In genomic region chr7:125678756-125679155, GRCm38 (mm10) we compare ENCODE assay signal across 17 mouse cellular contexts. TPM values are rescaled to one million over a fixed set of nuclear protein-coding genes. Genes with fewer than 3 reads are reported as not detected.
DNase-seq lines count a peak whose midpoint lies in the region; ATAC-seq lines count a peak whose summit lies in the region.
"Had no signal": no experiment of that assay in that cellular context is flagged by ENCODE, and none has a peak within 500 bp of the region (broad histone marks: within the 10 kb centered on the region; RNA-seq: fewer than 3 reads in every experiment).

No protein-coding gene starts in this region.

- no peaks in the 10 kb centered on the region for H3K4me1 ChIP-seq in hindbrain, embryonic 12.5 days
- H3K4me1 ChIP-seq in hindbrain, embryonic 11.5 days (replicated peaks; ENCODE audit: control insufficient read depth, insufficient read depth, low read length) = no peaks in the 10 kb centered on the region
- H3K4me1 ChIP-seq in neural tube, embryonic 14.5 days (ENCODE audit: control insufficient read depth, insufficient read depth, low read length) = no peaks in the 10 kb centered on the region

- no peak for DNase-seq in hindbrain, embryonic 11.5 days (ENCODE audit: low spot score)
- no peak for DNase-seq in neural tube, embryonic 10.5 days (ENCODE audit: extremely low spot score, low spot score)
- DNase-seq in kidney, postnatal 10 days = peak; percentile 48
- no peak for DNase-seq in ovary, postnatal 14 days (ENCODE audit: low spot score)
- no peak for DNase-seq in right cerebral cortex, adult 2 months (ENCODE audit: low spot score in 2 of 2)
- DNase-seq in left cerebral cortex, postnatal 10 days (ENCODE audit: extremely low spot score in 1 of 2, low spot score in 2 of 2) = no peak
- DNase-seq: adrenal gland, adult 2 months; cerebellum, adult 2 months; forebrain, postnatal 0 days; gastrocnemius, adult 2 months; heart, adult 2 months; thymus, postnatal 4 days had no signal

- H3K4me3 ChIP-seq in hindbrain, embryonic 12.5 days = no peak overlapping the region
- H3K4me3 ChIP-seq in hindbrain, embryonic 11.5 days (ENCODE audit: low read depth, low read length) = no peak overlapping the region
- no peak overlapping the region for H3K4me3 ChIP-seq in neural tube, embryonic 14.5 days (ENCODE audit: low read depth, low read length)
- H3K4me3 ChIP-seq: erythroblast, embryonic 14.5 days; gastrocnemius, adult 2 months; heart, adult 2 months; myocyte had no signal

- H3K9ac ChIP-seq in hindbrain, embryonic 12.5 days = no peak overlapping the region
- H3K9ac ChIP-seq in hindbrain, embryonic 11.5 days (ENCODE audit: low read depth, low read length) = no peak overlapping the region
- H3K9ac ChIP-seq in neural tube, embryonic 14.5 days (replicated peaks; ENCODE audit: low read depth, low read length) = no peak overlapping the region
- H3K9ac ChIP-seq: forebrain, postnatal 0 days; liver, embryonic 14.5 days had no signal

- no peaks in the 10 kb centered on the region for H3K9me3 ChIP-seq in hindbrain, embryonic 12.5 days (replicated peaks)
- H3K9me3 ChIP-seq in hindbrain, embryonic 11.5 days (ENCODE audit: control insufficient read depth, low read length) = no peaks in the 10 kb centered on the region
- no peaks in the 10 kb centered on the region for H3K9me3 ChIP-seq in neural tube, embryonic 14.5 days (ENCODE audit: control insufficient read depth, low read length)

- intact Hi-C loops in left cerebral cortex, postnatal 10 days (cut with DNase I) = loop anchor here (10.0 kb wide), 1 partner anchor 406 kb away; the partner anchor contains the start of gene Gsg1l

- peaks cover 93% of the 10 kb centered on the region for H3K36me3 ChIP-seq in hindbrain, embryonic 12.5 days
- peaks cover 18% of the 10 kb centered on the region for H3K36me3 ChIP-seq in hindbrain, embryonic 11.5 days (ENCODE audit: control insufficient read depth, insufficient read depth, low read length)
- peaks cover 77% of the 10 kb centered on the region for H3K36me3 ChIP-seq in neural tube, embryonic 14.5 days (ENCODE audit: control insufficient read depth, insufficient read depth, low read length)

- no peak overlapping the region for H3K4me2 ChIP-seq in hindbrain, embryonic 12.5 days (replicated peaks)
- H3K4me2 ChIP-seq in hindbrain, embryonic 11.5 days (replicated peaks; ENCODE audit: low read depth, low read length) = no peak overlapping the region
- H3K4me2 ChIP-seq in neural tube, embryonic 14.5 days (ENCODE audit: low read depth, low read length) = no peak overlapping the region

- peak overlapping the region; percentile 5; the same call in 1 of the 2 replicates for H3K27ac ChIP-seq in hindbrain, embryonic 12.5 days
- H3K27ac ChIP-seq in hindbrain, embryonic 11.5 days (ENCODE audit: low read depth, low read length) = no peak overlapping the region
- H3K27ac ChIP-seq in neural tube, embryonic 14.5 days (ENCODE audit: low read depth, low read length) = 0 out of 2 replicates have a peak overlapping the region, but pooled peaks have one; percentile 16
- H3K27ac ChIP-seq: gastrocnemius, adult 2 months; heart, adult 2 months; liver, embryonic 14.5 days had no signal

- 75% methylated on average over 8 of the region's 8 CpGs for WGBS in hindbrain, embryonic 12.5 days
- 78% methylated on average over 8 of the region's 8 CpGs for WGBS in hindbrain, embryonic 11.5 days
- 77% methylated on average over 8 of the region's 8 CpGs for WGBS in neural tube, embryonic 14.5 days

- H3K27me3 ChIP-seq in hindbrain, embryonic 12.5 days = no peaks in the 10 kb centered on the region
- H3K27me3 ChIP-seq in hindbrain, embryonic 11.5 days (ENCODE audit: control insufficient read depth, insufficient read depth, low read length) = no peaks in the 10 kb centered on the region
- no peaks in the 10 kb centered on the region for H3K27me3 ChIP-seq in neural tube, embryonic 14.5 days (ENCODE audit: control insufficient read depth, insufficient read depth, low read length)

- ATAC-seq in hindbrain, embryonic 12.5 days (ENCODE audit: low FRiP score) = no peak
- ATAC-seq in hindbrain, embryonic 11.5 days (ENCODE audit: low FRiP score) = no peak
- no peak for ATAC-seq in neural tube, embryonic 14.5 days (ENCODE audit: low read depth)
- ATAC-seq: forebrain, postnatal 0 days had no signal

RNA-seq across cellular contexts. Expression of gene Gtf3c1, which starts 28.8 kb away (rescaled TPM):
- polyA plus RNA-seq in hindbrain, embryonic 12.5 days (2016; fragmentation: Nextera tagmentation; extraction: Ambion mirVana) = 51.0 and 52.0 TPM in 2 replicates
- 33.3 and 45.8 TPM in 2 replicates for polyA plus RNA-seq in hindbrain, embryonic 11.5 days (2014; fragmentation: Nextera tagmentation; extraction: Ambion mirVana)
- polyA plus RNA-seq in neural tube, embryonic 14.5 days (2014; fragmentation: Nextera tagmentation; extraction: Ambion mirVana) = 35.4 and 41.9 TPM in 2 replicates
- 10 to 100 TPM; 84.7 to 85.4 TPM for total RNA-seq in left cerebral cortex, postnatal 10 days (2021)

RNA-seq across cellular contexts. Expression of gene D430042O09Rik, which starts 28.9 kb away (rescaled TPM):
- 11.3 and 15.0 TPM in 2 replicates for polyA plus RNA-seq in hindbrain, embryonic 12.5 days (2016; fragmentation: Nextera tagmentation; extraction: Ambion mirVana)
- 8.0 TPM in 2 replicates for polyA plus RNA-seq in hindbrain, embryonic 11.5 days (2014; fragmentation: Nextera tagmentation; extraction: Ambion mirVana)
- 6.8 and 7.2 TPM in 2 replicates for polyA plus RNA-seq in neural tube, embryonic 14.5 days (2014; fragmentation: Nextera tagmentation; extraction: Ambion mirVana)
- 10 to 100 TPM; 23.0 to 26.8 TPM for total RNA-seq in left cerebral cortex, postnatal 10 days (2021)
